Mouse (Mus musculus): ENCODE data around the gene Rpa1.

GRCm38 (mm10) chr11:75296406-75297005 lies 51.6 kb downstream of the Rpa1 start:
- TF ChIP-seq CTCF (IDR thresholded peaks at IDR 0.05; ENCODE audit: borderline replicate concordance, extremely low read depth, insufficient read depth, insufficient read length) (no peak), POLR2A (IDR thresholded peaks at IDR 0.05; ENCODE audit: borderline replicate concordance, extremely low read depth, insufficient read depth, insufficient read length, poor library complexity, severe bottlenecking) (no peak)

Measured in brain, embryonic 14.5 days (tissue).